Mouse (Mus musculus): ENCODE measurements around the gene Cfl1. TPM values are rescaled to one million over a fixed set of nuclear protein-coding genes. Genes with fewer than 3 reads are reported as not detected.

The Cfl1 gene
- polyA plus RNA-seq, 1 experiment from 2014 or later = 3,233 TPM

DNA sequence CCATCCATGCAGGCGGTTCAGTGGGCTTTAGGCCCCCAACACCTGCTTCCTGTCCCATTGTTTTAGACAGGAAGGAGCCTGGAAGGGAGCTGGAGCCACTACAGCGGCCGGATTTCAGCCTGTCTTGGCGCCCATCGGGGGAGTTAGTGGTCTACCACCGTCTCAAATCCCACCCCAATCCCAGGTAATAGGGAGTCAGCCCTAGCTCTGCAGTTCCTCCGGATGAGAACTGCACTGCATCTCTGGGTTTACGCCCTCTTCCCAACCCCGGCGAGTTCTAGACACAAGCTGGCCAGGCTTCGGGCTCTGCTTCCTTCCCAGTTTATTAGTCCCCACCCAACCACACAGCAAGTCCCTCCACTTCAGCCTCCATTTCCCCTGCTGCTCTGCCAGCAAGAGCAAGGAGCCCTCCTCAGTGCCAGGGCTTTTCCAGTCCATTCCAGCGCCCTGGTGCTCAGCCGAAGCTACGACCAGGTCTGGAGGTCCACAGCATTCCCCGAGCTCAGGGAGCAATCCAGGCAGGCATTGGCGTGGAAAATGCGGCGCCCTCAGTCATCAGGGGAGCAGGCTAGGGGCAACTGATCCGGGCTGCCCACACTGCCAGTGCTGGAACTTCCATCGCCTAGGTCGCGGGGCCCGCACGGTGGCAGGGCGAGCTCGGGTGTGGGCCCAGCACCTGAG is 33.9 kb upstream of the Cfl1 start:
- Histone ChIP-seq H3K4me3 (replicated peaks) (peak overlapping the region; percentile 73), H3K9me3 (replicated peaks) (no peaks in the 10 kb centered on the region), H3K9ac (replicated peaks) (peak overlapping the region; percentile 85), H3K27me3 (replicated peaks) (peaks cover 4% of the 10 kb centered on the region; the same call in 1 of the 2 replicates), H3K27ac (replicated peaks) (peak overlapping the region; percentile 97), H3K4me1 (peaks cover 48% of the 10 kb centered on the region), H3K36me3 (peaks cover 4% of the 10 kb centered on the region), H3K4me2 (peak overlapping the region; percentile 91)
- 2% methylated on average over 26 of the region's 26 CpGs for WGBS
- no peak for ATAC-seq (ENCODE audit: low FRiP score)

DNA sequence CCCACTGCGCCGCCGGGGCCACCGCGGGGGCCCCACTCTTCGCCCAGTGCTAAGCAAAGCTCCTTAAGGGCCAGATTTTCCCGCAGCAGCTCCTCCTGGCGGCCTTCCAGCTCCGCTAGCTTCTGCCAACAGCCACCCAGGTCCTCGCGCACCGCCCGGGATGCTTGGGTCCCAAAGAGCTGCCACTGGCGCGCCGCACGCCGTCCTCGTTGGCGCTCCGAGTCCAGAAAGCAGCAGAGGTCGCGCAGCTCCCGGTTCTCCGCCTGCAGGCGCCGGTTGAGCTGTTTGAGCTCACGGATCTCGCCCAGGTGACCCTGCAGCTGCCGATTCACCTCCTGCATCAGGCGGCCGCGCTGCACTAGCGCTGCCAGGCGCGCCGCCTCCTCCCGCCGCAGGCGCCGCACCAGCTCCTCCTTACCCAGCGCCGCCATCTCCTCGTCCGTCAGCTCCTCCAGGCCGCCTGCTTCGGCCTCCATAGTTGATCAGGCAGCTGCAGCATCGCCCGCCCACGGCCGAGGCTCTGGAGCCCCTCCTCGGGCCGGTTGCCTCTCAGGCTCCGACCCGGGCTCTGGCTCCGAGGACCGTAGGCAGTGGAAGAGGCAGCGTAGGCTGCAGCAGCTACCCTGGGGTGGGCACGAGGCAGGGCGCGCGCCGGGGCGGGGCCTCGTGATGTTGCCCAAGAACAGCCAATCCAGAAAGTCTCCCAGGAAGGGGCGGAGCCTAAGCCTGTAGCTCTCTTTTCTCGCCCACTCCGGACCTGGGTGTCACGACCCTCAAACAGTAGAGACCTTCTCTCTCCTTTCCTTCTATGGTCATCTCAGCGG is 33.1 kb upstream of the Cfl1 start:
- H3K27me3 ChIP-seq (replicated peaks) = peaks cover 4% of the 10 kb centered on the region; the same call in 1 of the 2 replicates
- H3K4me1 ChIP-seq = peaks cover 53% of the 10 kb centered on the region
- peak; percentile 95 for ATAC-seq (ENCODE audit: low FRiP score)
- peaks cover 4% of the 10 kb centered on the region for H3K36me3 ChIP-seq
- WGBS = under 1% methylated on average over 69 of the region's 70 CpGs
- H3K9me3 ChIP-seq (replicated peaks) = no peaks in the 10 kb centered on the region
- H3K27ac ChIP-seq (replicated peaks) = peak overlapping the region; percentile 97
- H3K4me2 ChIP-seq = peak overlapping the region; percentile 91
- H3K4me3 ChIP-seq (replicated peaks) = peak overlapping the region; percentile 73
- H3K9ac ChIP-seq (replicated peaks) = peak overlapping the region; percentile 85

- Histone ChIP-seq H3K36me3 (peaks cover 12% of the 10 kb centered on the region), H3K4me1 (peaks cover 53% of the 10 kb centered on the region), H3K9ac (replicated peaks) (peak within 1 kb of the TSS; percentile 85), H3K4me2 (peak within 1 kb of the TSS; percentile 91), H3K27ac (replicated peaks) (peak within 1 kb of the TSS; percentile 97), H3K4me3 (replicated peaks) (peak within 1 kb of the TSS; percentile 73), H3K27me3 (replicated peaks) (peaks cover 4% of the 10 kb centered on the region; the same call in 1 of the 2 replicates), H3K9me3 (replicated peaks) (no peaks in the 10 kb centered on the region)
- WGBS = 19% methylated on average over 14 of the region's 14 CpGs
- ATAC-seq (ENCODE audit: low FRiP score) = 0 out of 2 replicates have a peak, but pooled peaks have one; percentile 2
These were observed 32.4 kb upstream of the Cfl1 start, which contains the start of gene Ccdc85b for GRCm38 (mm10) chr19:5457746-5458442. Ccdc85b (minus strand) TSS chr19:5457894.

GRCm38 (mm10) chr19:5459019-5459418 is 31.2 kb upstream of the Cfl1 start:
- ATAC-seq (ENCODE audit: low FRiP score) = no peak
- peaks cover 55% of the 10 kb centered on the region for H3K4me1 ChIP-seq
- peaks cover 16% of the 10 kb centered on the region for H3K36me3 ChIP-seq
- H3K27me3 ChIP-seq (replicated peaks) = peaks cover 4% of the 10 kb centered on the region; the same call in 1 of the 2 replicates
- no peak overlapping the region for H3K4me2 ChIP-seq
- H3K27ac ChIP-seq (replicated peaks) = no peak overlapping the region
- no peak overlapping the region for H3K9ac ChIP-seq (replicated peaks)
- H3K9me3 ChIP-seq (replicated peaks) = no peaks in the 10 kb centered on the region
- WGBS = 76% methylated on average over 7 of the region's 7 CpGs
- H3K4me3 ChIP-seq (replicated peaks) = no peak overlapping the region

DNA sequence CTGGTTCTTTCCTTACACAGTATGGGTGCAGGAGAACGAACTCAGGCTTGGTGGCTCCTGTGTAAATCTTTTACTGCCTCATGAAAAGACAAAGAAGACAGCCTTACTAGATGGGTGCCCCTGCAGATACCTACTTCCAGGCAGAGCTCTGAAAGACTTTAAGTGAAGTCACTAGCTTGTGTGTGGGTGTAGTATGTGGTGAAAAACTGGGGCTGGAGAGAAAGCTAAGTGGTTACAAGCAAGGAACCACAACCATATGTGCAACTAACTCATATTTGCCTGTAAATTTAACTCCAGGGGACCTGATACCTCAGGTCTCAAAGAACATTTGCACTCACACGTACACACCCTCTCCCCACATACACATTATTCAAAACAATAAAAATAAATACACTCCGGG is 30.4 kb upstream of the Cfl1 start:
- Histone ChIP-seq H3K36me3 (peaks cover 18% of the 10 kb centered on the region), H3K4me1 (peaks cover 55% of the 10 kb centered on the region), H3K27me3 (replicated peaks) (peaks cover 4% of the 10 kb centered on the region; the same call in 1 of the 2 replicates), H3K9ac (replicated peaks) (peak overlapping the region; percentile 76), H3K4me3 (replicated peaks) (peak overlapping the region; percentile 81), H3K27ac (replicated peaks) (peak overlapping the region; percentile 85), H3K4me2 (peak overlapping the region; percentile 76), H3K9me3 (replicated peaks) (no peaks in the 10 kb centered on the region)
- ATAC-seq (ENCODE audit: low FRiP score) = no peak
- WGBS = 16% methylated on average over 3 of the region's 3 CpGs

- peaks cover 52% of the 10 kb centered on the region for H3K4me1 ChIP-seq
- WGBS = under 1% methylated on average over 32 of the region's 32 CpGs
- no peaks in the 10 kb centered on the region for H3K9me3 ChIP-seq (replicated peaks)
- peak within 1 kb of the TSS; percentile 76 for H3K4me2 ChIP-seq
- H3K36me3 ChIP-seq = peaks cover 24% of the 10 kb centered on the region
- ATAC-seq (ENCODE audit: low FRiP score) = peak; percentile 53
- peak within 1 kb of the TSS; percentile 76 for H3K9ac ChIP-seq (replicated peaks)
- H3K27ac ChIP-seq (replicated peaks) = peak within 1 kb of the TSS; percentile 85
- peaks cover 4% of the 10 kb centered on the region; the same call in 1 of the 2 replicates for H3K27me3 ChIP-seq (replicated peaks)
- H3K4me3 ChIP-seq (replicated peaks) = peak within 1 kb of the TSS; percentile 81
These were observed 29.8 kb upstream of the Cfl1 start, which contains the start of gene Fibp for GRCm38 (mm10) chr19:5460465-5460911. Fibp (plus strand) TSS chr19:5460615.

DNA sequence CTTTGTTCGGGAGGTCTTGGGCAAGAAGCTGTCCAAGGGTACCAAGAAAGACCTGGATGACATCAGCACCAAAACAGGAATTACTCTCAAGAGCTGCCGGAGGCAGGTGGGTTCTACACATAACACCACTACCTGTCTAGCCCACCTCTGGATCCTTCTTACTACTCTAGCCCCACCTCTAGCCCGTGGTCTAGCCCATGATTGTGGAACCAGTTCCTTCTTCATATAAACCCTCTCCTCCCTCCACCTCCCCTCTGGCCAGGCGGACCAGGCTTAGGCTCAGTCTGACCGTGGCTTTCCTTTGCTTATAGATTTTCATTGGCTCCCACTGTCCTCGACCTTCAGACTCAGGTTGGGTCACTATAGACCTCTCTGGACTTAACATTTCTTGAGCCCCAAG is 28.8 kb upstream of the Cfl1 start:
- Histone ChIP-seq H3K4me1 (peaks cover 42% of the 10 kb centered on the region), H3K9ac (replicated peaks) (peak overlapping the region; percentile 76), H3K27me3 (replicated peaks) (peaks cover 4% of the 10 kb centered on the region; the same call in 1 of the 2 replicates), H3K27ac (replicated peaks) (no peak overlapping the region), H3K9me3 (replicated peaks) (no peaks in the 10 kb centered on the region), H3K4me2 (peak overlapping the region; percentile 76), H3K4me3 (replicated peaks) (peak overlapping the region; percentile 81), H3K36me3 (peaks cover 34% of the 10 kb centered on the region)
- ATAC-seq (ENCODE audit: low FRiP score) = no peak
- WGBS = 88% methylated on average over 6 of the region's 6 CpGs

- WGBS = 90% methylated on average over 9 of the region's 9 CpGs
- Histone ChIP-seq H3K27ac (replicated peaks) (no peak overlapping the region), H3K9ac (replicated peaks) (no peak overlapping the region), H3K9me3 (replicated peaks) (no peaks in the 10 kb centered on the region), H3K27me3 (replicated peaks) (peaks cover 4% of the 10 kb centered on the region; the same call in 1 of the 2 replicates), H3K36me3 (peaks cover 46% of the 10 kb centered on the region), H3K4me1 (peaks cover 33% of the 10 kb centered on the region), H3K4me2 (no peak overlapping the region), H3K4me3 (replicated peaks) (no peak overlapping the region)
- no peak for ATAC-seq (ENCODE audit: low FRiP score)
These were observed 27.0 kb upstream of the Cfl1 start for GRCm38 (mm10) chr19:5463212-5463611.

GRCm38 (mm10) chr19:5463791-5464562 is 26.3 kb upstream of the Cfl1 start:
- H3K9me3 ChIP-seq (replicated peaks) = no peaks in the 10 kb centered on the region
- peak overlapping the region; percentile 49 for H3K4me2 ChIP-seq
- H3K9ac ChIP-seq (replicated peaks) = peak overlapping the region; percentile 46
- peaks cover 32% of the 10 kb centered on the region for H3K4me1 ChIP-seq
- 37% methylated on average over 15 of the region's 15 CpGs for WGBS
- peak overlapping the region; percentile 27 for H3K4me3 ChIP-seq (replicated peaks)
- ATAC-seq (ENCODE audit: low FRiP score) = peak; percentile 42
- peaks cover 46% of the 10 kb centered on the region for H3K36me3 ChIP-seq
- peak overlapping the region; percentile 65 for H3K27ac ChIP-seq (replicated peaks)
- peaks cover 4% of the 10 kb centered on the region; the same call in 1 of the 2 replicates for H3K27me3 ChIP-seq (replicated peaks)

- peaks cover 28% of the 10 kb centered on the region for H3K4me1 ChIP-seq
- no peak overlapping the region for H3K27ac ChIP-seq (replicated peaks)
- peaks cover 46% of the 10 kb centered on the region for H3K36me3 ChIP-seq
- no peaks in the 10 kb centered on the region for H3K27me3 ChIP-seq (replicated peaks)
- no peaks in the 10 kb centered on the region for H3K9me3 ChIP-seq (replicated peaks)
- 94% methylated on average over 8 of the region's 8 CpGs for WGBS
- 0 out of 2 replicates have a peak overlapping the region, but pooled peaks have one; percentile 49 for H3K4me2 ChIP-seq
- no peak for ATAC-seq (ENCODE audit: low FRiP score)
- no peak overlapping the region for H3K4me3 ChIP-seq (replicated peaks)
- 0 out of 2 replicates have a peak overlapping the region, but pooled peaks have one; percentile 6 for H3K9ac ChIP-seq (replicated peaks)
These were observed 25.2 kb upstream of the Cfl1 start for GRCm38 (mm10) chr19:5465037-5465436.
